Mouse (Mus musculus) liver, adult (tissue): ENCODE data around the gene Tstd1.

Source experiments
- GATA4 ChIP-seq: IDR thresholded peaks from 2 replicates; pipeline ENCODE4 v1.6.1; 2014; ENCODE audit warnings: mild to moderate bottlenecking, low read length; ENCODE audit not compliant: insufficient replicate concordance

The Tstd1 gene

GRCm38 (mm10) chr1:171418660-171419059 lies at the start of gene Tstd1:
Tstd1 (plus strand) TSS chr1:171418872.
- TF ChIP-seq GATA4 = no peak

GRCm38 (mm10) chr1:171369845-171370556 lies 48.7 kb upstream of the Tstd1 start, which contains the start of gene Nectin4:
Nectin4 (plus strand) TSS chr1:171370099.
- no peak for TF ChIP-seq GATA4

GRCm38 (mm10) chr1:171372880-171373279 lies 45.8 kb upstream of the Tstd1 start:
- no peak for TF ChIP-seq GATA4

GRCm38 (mm10) chr1:171373946-171374345 lies 44.7 kb upstream of the Tstd1 start:
- no peak for TF ChIP-seq GATA4

- no peak for TF ChIP-seq GATA4
These were observed 43.0 kb upstream of the Tstd1 start for GRCm38 (mm10) chr1:171375646-171376097.

DNA sequence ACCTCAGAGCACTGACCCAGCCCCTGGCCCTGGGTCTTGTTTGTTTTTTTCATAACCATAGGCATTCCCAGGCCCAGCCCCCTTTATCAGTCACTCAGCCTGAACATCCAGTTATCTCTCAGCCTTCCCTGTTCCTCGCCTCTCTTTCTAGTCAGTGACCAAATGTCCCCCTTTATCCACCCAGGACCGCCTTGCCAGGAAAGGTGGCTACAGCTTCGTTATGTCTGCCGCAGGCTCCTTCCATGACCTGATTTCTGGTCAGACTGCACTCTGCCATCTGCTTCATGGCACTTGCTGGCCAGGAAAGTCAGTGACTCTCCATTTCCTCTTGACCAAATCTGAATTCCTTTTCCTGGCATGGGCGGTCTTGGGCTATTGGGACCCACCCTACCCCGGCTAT lies 40.4 kb upstream of the Tstd1 start:
- no peak for TF ChIP-seq GATA4

DNA sequence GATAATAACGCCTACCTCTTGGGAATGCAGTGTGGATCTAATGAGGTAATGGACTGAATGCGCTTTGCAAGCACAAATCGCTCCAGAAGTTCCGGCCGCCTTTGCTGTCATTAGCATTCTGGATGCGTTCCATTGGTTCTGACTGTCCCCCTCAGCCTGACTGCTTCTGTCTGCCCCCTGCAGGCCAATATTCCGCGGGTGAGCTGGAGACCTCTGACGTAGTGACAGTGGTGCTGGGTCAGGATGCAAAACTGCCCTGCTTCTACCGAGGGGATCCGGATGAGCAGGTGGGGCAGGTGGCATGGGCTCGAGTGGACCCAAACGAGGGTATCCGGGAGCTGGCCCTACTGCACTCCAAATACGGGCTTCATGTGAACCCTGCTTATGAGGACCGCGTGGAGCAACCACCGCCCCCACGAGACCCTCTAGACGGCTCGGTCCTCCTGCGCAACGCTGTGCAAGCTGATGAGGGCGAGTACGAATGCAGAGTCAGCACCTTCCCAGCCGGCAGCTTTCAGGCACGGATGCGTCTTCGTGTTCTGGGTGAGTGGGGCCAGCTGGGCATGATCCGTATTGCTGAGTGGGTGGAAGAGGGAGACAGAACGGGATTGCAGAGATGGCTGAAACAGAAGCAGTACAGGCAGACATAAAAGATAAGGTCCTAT lies 38.6 kb upstream of the Tstd1 start:
- no peak for TF ChIP-seq GATA4

GRCm38 (mm10) chr1:171382096-171382620 lies 36.5 kb upstream of the Tstd1 start:
- no peak for TF ChIP-seq GATA4

- no peak for TF ChIP-seq GATA4
These were observed 34.3 kb upstream of the Tstd1 start for GRCm38 (mm10) chr1:171384361-171384760.

- no peak for TF ChIP-seq GATA4
These were observed 33.5 kb upstream of the Tstd1 start for GRCm38 (mm10) chr1:171385171-171385570.

GRCm38 (mm10) chr1:171387099-171387498 lies 31.6 kb upstream of the Tstd1 start:
- TF ChIP-seq GATA4 = no peak

DNA sequence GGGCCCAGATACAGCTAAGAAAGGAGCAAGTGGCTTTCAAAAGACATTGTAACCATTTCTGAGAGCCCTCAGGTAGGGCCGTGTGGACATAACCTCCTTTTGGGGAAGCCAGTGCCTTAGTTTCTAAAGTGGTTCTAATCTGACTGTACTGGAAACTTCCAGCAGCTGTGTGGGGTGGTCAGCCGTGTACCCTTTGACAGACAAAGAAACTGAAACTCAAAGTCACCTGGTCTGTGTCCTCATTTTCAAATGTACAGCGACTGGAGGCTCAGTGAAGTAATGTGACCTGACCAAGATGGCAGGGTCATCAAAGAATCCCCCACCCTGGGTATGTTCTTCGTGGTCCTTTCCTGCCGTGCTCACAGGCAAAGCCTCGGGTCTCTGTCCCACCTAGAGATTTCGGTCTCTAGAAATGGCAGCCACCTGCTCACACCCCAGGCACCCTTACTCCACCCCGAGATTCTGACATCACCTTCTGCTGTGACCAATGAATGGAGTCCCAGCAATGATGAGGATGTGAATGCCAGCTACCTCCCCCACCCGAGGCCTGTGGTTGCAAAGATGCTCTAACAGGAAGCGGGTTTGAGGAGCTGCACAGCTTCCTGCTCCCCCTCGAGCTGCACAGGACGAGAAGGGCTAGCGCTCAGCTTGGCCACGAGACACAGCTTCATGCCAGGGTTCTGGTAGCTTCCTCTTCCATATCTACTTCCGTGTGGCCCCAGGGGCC lies 30.1 kb upstream of the Tstd1 start, which contains the start of gene Arhgap30:
Gene Arhgap30 (plus strand): TSS at position 579 of the 727 bp plus-strand sequence.
- TF ChIP-seq GATA4 = no peak

DNA sequence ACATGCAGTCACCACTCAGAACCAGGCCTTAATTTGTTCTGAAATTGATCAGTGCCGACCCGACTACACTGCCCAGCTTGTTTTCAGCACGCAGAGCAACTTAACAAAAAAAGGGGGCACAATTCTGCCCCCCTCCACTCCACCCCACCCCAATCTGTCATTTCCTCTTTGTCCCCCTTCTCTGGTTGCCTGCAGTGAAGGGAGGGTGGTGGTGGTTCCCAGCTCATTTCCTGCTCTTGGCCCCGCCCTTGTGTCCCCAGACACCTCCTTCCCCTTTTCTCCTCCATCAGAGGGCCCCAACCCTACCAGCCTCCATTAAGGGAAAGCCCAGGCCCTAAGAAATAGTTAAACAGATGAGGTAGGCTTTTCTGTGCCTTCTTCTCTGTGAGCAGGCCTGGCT lies 28.6 kb upstream of the Tstd1 start:
- TF ChIP-seq GATA4 = no peak

GRCm38 (mm10) chr1:171401821-171402220 lies 16.9 kb upstream of the Tstd1 start:
- TF ChIP-seq GATA4 = no peak

DNA sequence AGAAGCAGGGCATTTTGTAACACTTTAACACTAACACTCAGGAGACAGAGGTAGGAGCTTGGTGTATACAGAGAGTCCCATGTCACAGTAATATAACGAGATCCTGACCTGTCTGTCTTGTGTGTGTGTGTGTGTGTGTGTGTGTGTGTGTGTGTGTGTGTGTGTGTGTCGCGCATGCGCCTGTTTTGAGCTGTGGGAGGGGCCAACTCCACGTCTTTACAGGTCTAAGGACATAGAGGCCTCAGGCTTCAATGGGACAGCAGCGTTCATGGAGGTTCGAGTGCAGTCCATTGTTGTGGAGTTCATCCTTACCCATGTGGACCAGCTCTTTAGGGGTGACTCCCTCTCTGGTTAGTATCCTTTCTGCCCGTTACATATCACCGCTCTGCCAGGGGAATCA lies 15.7 kb upstream of the Tstd1 start:
- TF ChIP-seq GATA4 = no peak
